Mouse (Mus musculus) layer of hippocampus, adult 18-20 months (tissue): ENCODE results near the gene Gm4846. TPM values are rescaled to one million over a fixed set of nuclear protein-coding genes. Genes with fewer than 3 reads are reported as not detected.
"Not testable (repeated sequence)": the region's sequence is repeated elsewhere in the genome, so short reads cannot be mapped to it uniquely, and the experiment has no call there.

ENCODE experiments used
- DNase-seq, 2 experiments: peaks; one replicate each; pipeline ENCODE4 v3.0.0; 2022; ENCODE audit warnings: low spot score in 2 of 2
- long read RNA-seq: library from polyadenylated mRNA; stranded (forward); transcript quantifications from one replicate; pipeline ENCODE4 v2.0.0, GENCODE M21; 2021
- total RNA-seq, 2 experiments: library from RNA; stranded (reverse); gene quantifications; 2 replicates each; pipeline ENCODE4 v1.2.3; 2021

Gene Gm4846
- not detected for total RNA-seq
- long read RNA-seq = 0 reads

DNA sequence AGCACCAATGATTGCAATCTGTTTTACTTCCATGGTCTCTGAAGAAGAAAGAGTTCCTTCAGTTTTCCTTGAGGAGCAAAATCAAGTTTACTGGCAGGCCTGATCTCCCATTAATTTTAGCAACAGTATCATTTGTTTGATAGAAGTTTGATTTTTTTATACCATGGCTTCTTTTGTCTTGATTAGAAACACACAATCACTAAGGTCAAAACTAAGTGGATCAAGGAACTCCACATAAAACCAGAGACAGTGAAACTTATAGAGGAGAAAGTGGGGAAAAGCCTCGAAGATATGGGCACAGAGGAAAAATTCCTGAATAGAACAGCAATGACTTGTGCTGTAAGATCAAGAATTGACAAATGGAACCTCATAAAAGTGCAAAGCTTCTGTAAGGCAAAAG is at the start of gene Gm4846:
Gm4846 (minus strand) TSS at position 101 of the 400 bp plus-strand sequence.
- not testable (repeated sequence) for DNase-seq

DNA sequence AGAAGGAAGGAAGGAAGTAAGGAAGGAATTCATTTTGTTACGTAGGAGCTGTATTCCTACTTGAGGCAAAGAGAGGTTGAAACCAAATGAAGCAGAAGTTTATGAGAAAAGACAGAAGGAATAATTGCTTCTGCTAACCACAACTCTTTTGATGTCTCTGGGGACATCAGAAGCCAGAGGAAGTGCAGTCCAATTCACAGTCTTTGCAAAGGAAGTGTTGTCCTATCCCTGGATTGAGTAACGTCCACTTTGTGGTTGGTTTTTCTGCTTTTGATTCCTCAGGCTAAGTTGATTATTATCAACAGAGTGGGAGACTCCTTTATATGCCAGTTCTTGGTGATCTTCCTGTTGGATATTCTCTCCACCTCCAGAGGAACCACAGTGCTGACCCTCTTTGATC is 34.1 kb upstream of the Gm4846 start:
- DNase-seq = not testable (repeated sequence)

DNA sequence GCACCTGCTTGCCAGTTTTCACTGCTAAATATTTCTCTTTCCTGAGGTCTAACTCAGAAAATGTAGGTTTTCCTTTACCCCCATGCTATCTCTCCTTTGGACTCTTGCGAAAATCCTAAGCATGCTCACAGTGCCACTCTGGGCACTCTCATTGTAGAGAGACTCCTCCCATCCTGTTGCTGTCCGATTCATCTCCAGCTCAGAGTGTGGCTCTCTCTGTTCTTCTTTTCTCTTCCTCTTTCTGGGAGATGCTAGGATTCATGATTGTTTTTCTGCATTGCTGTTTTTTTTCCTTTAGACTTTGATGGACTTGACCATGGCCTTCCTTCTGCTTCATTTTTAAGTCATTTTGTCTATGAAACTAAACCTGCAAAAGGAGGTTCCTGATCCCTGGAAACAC is 27.3 kb upstream of the Gm4846 start:
- not testable (repeated sequence) for DNase-seq

DNA sequence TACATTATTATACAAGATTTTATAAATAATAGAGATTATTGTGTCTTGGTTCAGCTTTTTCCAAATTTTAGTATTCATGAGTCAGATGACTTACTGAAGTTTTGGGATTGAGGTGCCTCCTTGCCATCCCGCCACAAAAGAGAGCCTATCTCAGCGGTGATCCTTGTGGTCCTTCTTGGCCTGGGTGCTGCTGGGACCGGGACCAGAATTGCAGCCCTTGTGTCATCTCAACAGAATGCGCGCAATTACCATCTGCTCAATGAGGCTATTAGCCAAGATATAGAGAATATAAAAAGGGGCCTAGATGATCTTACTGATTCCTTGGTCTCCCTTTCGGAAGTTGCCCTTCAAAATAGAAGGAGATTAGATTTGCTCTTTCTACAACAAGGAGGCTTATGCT is 22.2 kb upstream of the Gm4846 start:
- not testable (repeated sequence) for DNase-seq

DNA sequence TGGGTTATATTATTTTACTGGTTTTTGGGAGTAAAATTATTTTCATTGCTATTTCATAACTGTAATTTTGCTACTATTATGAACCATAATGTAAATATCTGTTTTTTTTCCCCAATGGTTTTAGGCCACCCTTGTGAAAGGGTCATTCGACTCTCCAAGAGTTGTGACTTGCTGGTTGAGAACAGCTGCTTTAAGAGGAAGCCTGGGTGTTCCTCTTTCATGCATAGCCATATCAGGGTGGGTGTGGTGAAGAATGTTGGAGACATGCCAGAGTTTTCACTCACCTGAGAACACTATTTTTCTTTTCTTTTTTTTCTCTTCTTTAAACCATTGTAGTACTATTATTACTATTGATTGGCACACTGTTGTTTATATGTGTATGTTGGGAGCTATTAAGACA is 19.2 kb upstream of the Gm4846 start:
- DNase-seq = no peak

- DNase-seq = not testable (repeated sequence)
These were observed 6.8 kb upstream of the Gm4846 start for GRCm38 (mm10) chr1:166504206-166504605.

- DNase-seq = no peak
These were observed 17.9 kb downstream of the Gm4846 start for GRCm38 (mm10) chr1:166479503-166479902.

- no peak for DNase-seq
These were observed 30.2 kb downstream of the Gm4846 start for GRCm38 (mm10) chr1:166467172-166467571.

DNA sequence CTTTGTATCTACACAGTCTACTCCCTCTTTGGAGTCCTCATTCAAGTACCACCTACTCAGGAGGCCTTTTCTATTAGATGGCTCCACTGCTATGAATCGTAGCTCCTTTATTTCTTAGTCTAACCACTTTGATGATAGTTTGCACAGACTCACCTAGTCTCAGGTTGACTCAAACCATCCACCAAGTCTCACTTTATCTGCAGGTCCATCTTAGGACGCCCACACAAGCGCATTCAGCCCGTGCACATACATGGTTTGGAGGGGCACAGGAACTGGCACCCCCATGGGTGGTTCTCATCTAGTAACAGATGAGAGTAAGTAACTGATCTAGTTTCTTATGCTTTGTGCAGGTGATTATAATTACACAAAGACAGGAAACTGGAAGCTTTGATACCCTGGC is 34.8 kb downstream of the Gm4846 start:
- DNase-seq = no peak

DNA sequence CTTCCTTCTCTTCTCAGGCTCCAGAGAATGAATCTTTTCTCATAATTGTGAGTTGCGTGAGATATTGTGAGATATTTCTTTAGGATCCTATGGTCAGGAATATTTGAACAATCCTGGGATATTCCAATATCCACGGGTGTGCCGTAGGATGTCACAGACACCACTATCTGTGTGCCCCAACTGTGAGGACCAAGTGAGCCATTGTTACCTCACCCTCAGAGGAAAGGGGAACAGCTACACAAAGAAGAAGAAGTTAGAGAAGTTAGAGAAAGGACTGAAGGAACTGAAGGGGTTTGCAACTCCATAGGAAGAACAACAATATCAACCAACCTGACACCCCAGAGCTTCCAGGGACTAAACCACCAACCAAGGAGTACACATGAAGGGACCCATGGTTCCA is 55.4 kb downstream of the Gm4846 start:
- no peak for DNase-seq

- no peak for DNase-seq
These were observed 58.0 kb downstream of the Gm4846 start for GRCm38 (mm10) chr1:166439426-166439825.

Other genes with a start within 250 kb of the Gm4846 start
- gene Ildr2, start 243.4 kb downstream of the Gm4846 start, total RNA-seq = 10 to 100 TPM; 70.4 to 71.6 TPM
- 10 to 100 TPM; 36.6 to 36.9 TPM for gene Tada1, start 118.5 kb downstream of the Gm4846 start, total RNA-seq
- 10 to 100 TPM; 34.9 to 36.0 TPM for gene Pogk, start 87.7 kb downstream of the Gm4846 start, total RNA-seq
- gene Gm4847, start 150.1 kb upstream of the Gm4846 start, total RNA-seq = not detected
- gene Fmo9, start 184.3 kb upstream of the Gm4846 start, total RNA-seq = not detected